Mouse (Mus musculus): ENCODE measurements around the gene Zfp978.
"Not testable (repeated sequence)": the region's sequence is repeated elsewhere in the genome, so short reads cannot be mapped to it uniquely, and the experiment has no call there.

DNA sequence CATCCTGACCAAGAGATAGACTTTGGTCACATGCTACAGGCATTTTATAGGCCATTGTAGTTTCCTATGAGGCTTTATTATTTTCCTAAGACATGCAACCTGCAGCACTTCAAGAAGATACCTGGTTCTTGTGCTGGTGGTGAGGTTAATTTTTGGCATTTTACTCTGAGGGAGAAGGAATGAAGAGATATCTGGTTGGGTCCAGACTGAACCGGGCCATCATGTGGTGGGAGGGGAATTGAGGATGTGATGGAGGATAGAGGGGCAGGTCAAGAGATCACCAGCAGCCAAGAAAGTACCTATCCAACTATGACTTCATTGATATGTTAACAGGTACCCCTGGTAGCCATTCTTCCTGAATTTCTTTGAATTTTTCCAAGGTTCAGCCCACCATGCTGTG is 769 bp downstream of the Zfp978 start:
- not testable (repeated sequence) for TF ChIP-seq POLR2A (IDR thresholded peaks at IDR 0.05; ENCODE audit: borderline replicate concordance, control insufficient read depth, low read depth, low read length); CTCF (IDR thresholded peaks at IDR 0.05; ENCODE audit: control insufficient read depth, insufficient read depth, low read length)

All from bone marrow, adult 2 months (tissue).